Mouse (Mus musculus) forebrain, embryonic 13.5 days (tissue): ENCODE measurements around the gene Sptan1. TPM values are rescaled to one million over a fixed set of nuclear protein-coding genes. Genes with fewer than 3 reads are reported as not detected.
A peak's percentile ranks its signal among the peaks of the same experiment; 100 is the strongest.

Experiments used
- ATAC-seq: fragments of 200-750 bp; cut with Nextera tagmentation; 2 replicates; pipeline ENCODE4 v1.8.0; 2017
- H3K27ac ChIP-seq: fragments of 300-500 bp; sonication (generic); 2 replicates; pipeline ENCODE4 v1.5.1; 2015; ENCODE audit warnings: inconsistent platforms, mild to moderate bottlenecking, moderate library complexity
- H3K27me3 ChIP-seq: fragments of 300-500 bp; sonication (generic); 2 replicates; pipeline ENCODE4 v1.6.1; 2015; ENCODE audit warnings: mild to moderate bottlenecking, inconsistent platforms
- H3K36me3 ChIP-seq: fragments of 300-500 bp; sonication (generic); 2 replicates; pipeline ENCODE4 v1.6.1; 2015; ENCODE audit warnings: mild to moderate bottlenecking, inconsistent platforms; ENCODE audit not compliant: poor library complexity, severe bottlenecking
- H3K4me1 ChIP-seq: fragments of 300-500 bp; sonication (generic); 2 replicates; pipeline ENCODE4 v1.6.1; 2015; ENCODE audit warnings: inconsistent platforms
- H3K4me2 ChIP-seq: fragments of 300-500 bp; sonication (generic); 2 replicates; pipeline ENCODE4 v1.6.1; 2015; ENCODE audit warnings: inconsistent platforms, mild to moderate bottlenecking, moderate library complexity
- H3K4me3 ChIP-seq: fragments of 300-500 bp; sonication (generic); 2 replicates; pipeline ENCODE4 v1.5.1; 2015; ENCODE audit warnings: mild to moderate bottlenecking, inconsistent platforms
- H3K9ac ChIP-seq: fragments of 300-500 bp; sonication (generic); 2 replicates; pipeline ENCODE4 v1.6.1; 2015; ENCODE audit warnings: mild to moderate bottlenecking, inconsistent platforms
- H3K9me3 ChIP-seq: fragments of 300-500 bp; sonication (generic); replicated peaks from 2 replicates; pipeline ENCODE4 v1.6.1; 2016; ENCODE audit warnings: inconsistent platforms
- WGBS: fragments of 180-500 bp; shearing (Covaris S2); methylation state at CpG from one replicate; pipeline ENCODE4 v1.1.7; 2015; 5-methylcytosine and 5-hydroxymethylcytosine counted together
- polyA plus RNA-seq: library from polyadenylated mRNA; unstranded; fragments of >200 nt; fragmentation: Nextera tagmentation; extraction: Ambion mirVana; gene quantifications from 2 replicates; pipeline ENCODE4 v1.2.1, GENCODE M21; 2015

The Sptan1 gene
- polyA plus RNA-seq, 1 experiment from 2014 or later: 157 TPM

DNA sequence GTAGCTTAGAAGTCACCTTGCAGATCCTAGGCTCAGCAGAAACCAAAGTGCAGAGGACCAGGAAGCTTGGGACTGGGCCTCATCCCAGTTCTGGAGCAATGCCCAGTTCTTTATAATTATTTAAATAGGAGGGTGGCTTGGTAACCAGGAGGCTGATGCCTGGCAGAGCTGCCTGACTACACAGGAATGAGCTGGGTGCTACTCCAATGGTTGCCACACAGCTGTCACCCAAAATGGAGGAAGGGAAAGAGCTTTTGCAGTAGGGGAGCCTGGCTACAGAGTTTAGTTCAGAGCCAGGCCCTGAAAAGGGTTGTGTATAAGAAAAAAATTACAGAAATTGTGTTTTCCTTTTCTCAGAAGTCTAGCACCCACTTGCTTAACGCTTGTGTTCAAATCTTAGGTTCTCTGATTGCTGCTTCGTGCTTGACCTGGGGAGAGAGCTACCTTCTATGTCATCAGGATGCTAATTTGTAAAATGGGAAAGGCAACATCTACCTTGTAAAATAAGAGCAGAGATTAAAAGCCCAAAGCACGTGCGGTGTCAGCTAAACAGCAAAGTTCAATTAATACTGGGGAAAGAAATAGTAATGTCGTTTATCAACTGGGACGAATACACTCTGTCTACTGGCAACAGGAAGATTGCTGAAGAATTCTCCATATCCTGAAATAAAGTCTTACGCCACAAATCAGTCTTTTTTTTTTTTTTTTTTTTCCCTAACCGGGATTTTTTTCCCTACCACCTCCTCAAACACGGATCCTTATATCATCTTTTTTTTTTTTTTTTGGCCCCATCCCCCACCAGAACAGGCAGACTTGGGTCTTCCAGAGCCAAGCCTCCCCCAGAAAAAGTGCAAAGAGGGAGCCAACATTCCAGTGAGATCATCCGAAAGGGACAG is 758 bp upstream of the Sptan1 start:
- Histone ChIP-seq H3K4me3 (peak overlapping the region; percentile 93), H3K4me1 (peaks cover 54% of the 10 kb centered on the region)

DNA sequence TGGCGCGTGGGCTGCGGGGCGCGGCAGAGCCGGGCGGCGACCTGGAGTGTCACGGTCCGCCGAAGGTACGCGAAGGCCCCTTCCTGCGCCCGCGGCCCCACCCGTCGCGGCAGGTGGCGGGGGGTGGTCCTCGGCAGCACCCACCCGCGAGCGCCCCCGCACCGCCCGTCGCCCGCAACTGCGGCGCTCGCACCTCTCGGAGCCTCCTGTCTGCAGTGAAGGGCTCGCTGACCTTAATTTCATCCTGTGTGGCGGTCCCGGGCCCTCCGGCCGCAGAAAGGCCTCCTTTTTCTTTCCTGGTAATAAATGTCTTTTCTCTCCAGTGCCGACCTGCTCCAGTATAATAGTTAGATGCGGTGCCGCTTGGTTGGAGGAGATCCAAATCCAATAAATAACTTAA is 546 bp downstream of the Sptan1 start:
- Histone ChIP-seq H3K27ac (peak overlapping the region; percentile 92), H3K36me3 (peaks cover 26% of the 10 kb centered on the region), H3K4me2 (peak overlapping the region; percentile 65), H3K4me3 (peak overlapping the region; percentile 93), H3K27me3 (no peaks in the 10 kb centered on the region), H3K9ac (peak overlapping the region; percentile 100), H3K4me1 (peaks cover 65% of the 10 kb centered on the region), H3K9me3 (no peaks in the 10 kb centered on the region)
- WGBS: under 1% methylated on average over 28 of the region's 41 CpGs
- ATAC-seq: peak; percentile 39; the same call in 1 of the 2 replicates

More for the DNA sequence above, 758 bp upstream of the Sptan1 start:
- peak overlapping the region; percentile 93 for H3K27ac ChIP-seq
- 15% methylated on average over 10 of the region's 10 CpGs for WGBS
- H3K4me2 ChIP-seq: peak overlapping the region; percentile 65
- peak; percentile 32; the same call in 1 of the 2 replicates for ATAC-seq
- no peaks in the 10 kb centered on the region for H3K9me3 ChIP-seq
- peak overlapping the region; percentile 100 for H3K9ac ChIP-seq
- H3K27me3 ChIP-seq: no peaks in the 10 kb centered on the region
- peaks cover 21% of the 10 kb centered on the region for H3K36me3 ChIP-seq

DNA sequence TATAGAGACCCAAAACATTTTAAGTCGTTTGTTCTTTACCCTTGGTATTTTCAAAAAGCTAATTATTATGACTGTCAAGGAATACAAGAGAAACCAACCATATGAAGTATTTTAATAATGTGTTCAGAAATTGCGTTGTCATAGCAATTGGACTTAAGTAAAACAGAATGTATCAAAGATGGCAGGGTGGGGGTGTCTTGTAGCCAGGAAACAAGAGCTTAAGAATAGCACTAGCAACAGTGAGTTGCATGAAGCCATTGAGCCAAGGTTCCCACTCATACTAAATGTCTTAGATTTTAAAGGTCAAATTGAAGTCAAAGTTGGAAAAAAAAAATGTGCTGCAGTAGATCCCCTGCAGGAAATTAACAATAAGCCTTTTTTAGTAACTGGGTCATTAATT is 1.5 kb downstream of the Sptan1 start:
- Histone ChIP-seq H3K4me2 (peak overlapping the region; percentile 65), H3K4me3 (peak overlapping the region; percentile 93), H3K9ac (peak overlapping the region; percentile 100), H3K4me1 (peaks cover 71% of the 10 kb centered on the region), H3K27me3 (no peaks in the 10 kb centered on the region), H3K27ac (no peak overlapping the region), H3K9me3 (no peaks in the 10 kb centered on the region), H3K36me3 (peaks cover 26% of the 10 kb centered on the region)
- no peak for ATAC-seq
- WGBS: 61% methylated on average over 2 of the region's 2 CpGs

DNA sequence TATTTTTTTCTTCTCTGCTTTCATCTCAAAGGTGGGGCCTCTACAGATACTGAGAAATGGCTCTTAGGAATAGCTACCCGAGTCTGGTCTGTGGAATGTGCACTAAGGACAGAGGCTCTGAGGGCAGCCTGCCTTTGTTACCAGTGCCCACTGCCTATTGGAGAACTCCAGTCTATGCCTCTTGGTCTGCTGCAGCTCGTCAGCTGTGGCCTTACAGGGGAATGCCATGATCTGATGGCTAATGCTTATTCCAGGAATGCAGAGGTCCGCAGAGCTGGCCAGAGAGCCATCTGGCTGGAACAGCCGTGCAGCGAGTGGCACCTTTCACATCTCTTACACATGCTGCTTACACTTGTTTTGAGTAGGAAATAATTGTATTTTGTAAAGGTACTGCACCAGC is 2.4 kb downstream of the Sptan1 start:
- 53% methylated on average over 5 of the region's 5 CpGs for WGBS
- H3K4me2 ChIP-seq: peak overlapping the region; percentile 65
- peak overlapping the region; percentile 25; the same call in 1 of the 2 replicates for H3K27ac ChIP-seq
- H3K4me1 ChIP-seq: peaks cover 80% of the 10 kb centered on the region
- H3K27me3 ChIP-seq: no peaks in the 10 kb centered on the region
- H3K36me3 ChIP-seq: peaks cover 26% of the 10 kb centered on the region
- no peaks in the 10 kb centered on the region for H3K9me3 ChIP-seq
- H3K4me3 ChIP-seq: peak overlapping the region; percentile 93
- peak overlapping the region; percentile 100 for H3K9ac ChIP-seq
- ATAC-seq: no peak

DNA sequence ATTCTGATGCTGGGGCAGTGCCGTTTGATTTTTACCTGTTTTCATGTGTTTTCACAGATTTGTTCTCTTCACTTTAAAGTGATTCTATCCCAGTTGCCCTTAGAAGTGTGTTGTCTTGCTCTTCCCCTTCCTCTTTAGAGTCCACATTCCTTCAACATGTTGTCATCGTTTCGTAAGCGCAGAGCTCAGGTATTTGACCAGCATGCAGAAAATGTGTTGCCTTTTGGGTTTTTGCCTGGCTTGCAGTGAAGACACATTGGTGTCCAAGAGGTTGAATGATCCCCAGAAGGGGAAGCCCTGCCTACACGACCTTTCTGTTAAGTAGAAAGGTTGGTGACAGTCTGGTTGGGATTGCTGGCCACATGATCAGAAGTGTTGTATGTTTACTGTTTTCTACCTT is 3.3 kb downstream of the Sptan1 start:
- WGBS: 83% methylated on average over 5 of the region's 5 CpGs
- Histone ChIP-seq H3K27me3 (no peaks in the 10 kb centered on the region), H3K4me1 (peaks cover 78% of the 10 kb centered on the region), H3K4me2 (peak overlapping the region; percentile 65; the same call in 1 of the 2 replicates), H3K4me3 (0 out of 2 replicates have a peak overlapping the region, but pooled peaks have one; percentile 0), H3K27ac (no peak overlapping the region), H3K36me3 (peaks cover 30% of the 10 kb centered on the region), H3K9me3 (no peaks in the 10 kb centered on the region), H3K9ac (peak overlapping the region; percentile 16; the same call in 1 of the 2 replicates)
- ATAC-seq: no peak

DNA sequence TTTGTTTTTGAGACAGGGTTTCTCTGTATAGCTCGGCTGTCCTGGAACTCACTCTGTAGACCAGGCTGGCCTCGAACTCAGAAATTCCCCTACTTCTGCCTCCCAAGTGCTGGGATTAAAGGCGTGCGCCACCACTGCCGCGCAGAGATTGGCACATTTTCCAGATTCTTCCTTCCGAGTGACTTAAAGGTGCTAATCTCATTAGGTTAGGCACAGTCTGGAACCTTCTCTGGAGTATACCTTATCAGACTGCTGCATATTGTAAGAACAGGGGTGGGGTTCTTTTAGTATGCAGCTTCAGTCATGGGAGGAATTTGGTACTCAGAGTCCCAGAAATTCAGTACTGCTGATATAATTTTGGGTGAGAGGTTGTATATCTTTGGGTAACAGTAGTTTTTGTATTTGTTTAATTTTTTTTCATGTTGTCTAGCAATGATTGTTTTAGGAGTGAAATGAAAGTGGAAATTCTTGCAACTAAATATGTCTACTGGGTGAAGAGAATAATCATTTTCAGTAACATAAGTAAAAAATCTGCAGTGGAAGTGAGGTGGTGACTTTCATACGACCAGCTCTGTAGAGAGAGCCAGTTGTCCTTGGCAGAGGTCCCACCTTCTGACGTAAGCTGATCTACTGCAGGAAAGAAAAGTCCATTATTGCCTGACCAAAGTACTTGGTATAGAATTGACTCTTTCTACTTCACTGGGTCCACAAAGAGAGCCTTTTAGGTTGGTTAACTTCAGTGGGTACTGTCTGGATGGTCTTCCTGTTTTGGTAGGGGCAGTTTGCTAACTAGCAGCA is 6.7 kb downstream of the Sptan1 start:
- no peak overlapping the region for H3K4me3 ChIP-seq
- 79% methylated on average over 9 of the region's 9 CpGs for WGBS
- ATAC-seq: no peak
- H3K9ac ChIP-seq: no peak overlapping the region
- no peaks in the 10 kb centered on the region for H3K27me3 ChIP-seq
- no peaks in the 10 kb centered on the region for H3K9me3 ChIP-seq
- no peak overlapping the region for H3K27ac ChIP-seq
- H3K4me2 ChIP-seq: no peak overlapping the region
- H3K4me1 ChIP-seq: peaks cover 58% of the 10 kb centered on the region
- H3K36me3 ChIP-seq: peaks cover 44% of the 10 kb centered on the region

DNA sequence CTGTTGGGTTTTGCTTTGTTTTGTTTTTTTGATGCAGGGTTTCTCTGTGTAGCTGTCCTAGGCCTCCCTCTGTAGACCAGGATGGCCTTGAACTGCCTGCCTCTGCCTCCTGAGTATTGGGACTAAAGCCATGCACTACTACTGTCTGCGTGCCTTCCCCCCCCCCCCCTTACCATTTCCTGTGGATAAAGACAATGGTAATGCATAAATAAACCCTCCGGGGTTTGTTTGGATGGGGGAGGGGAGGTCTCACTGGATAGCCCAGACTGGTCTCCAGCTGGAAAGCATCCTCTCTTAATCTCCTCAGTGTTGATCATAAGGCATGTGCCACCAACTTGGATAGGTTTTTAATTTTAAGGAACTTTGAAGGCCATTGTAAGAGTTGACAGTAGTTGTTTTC is 8.2 kb downstream of the Sptan1 start:
- no peak overlapping the region for H3K4me2 ChIP-seq
- no peaks in the 10 kb centered on the region for H3K9me3 ChIP-seq
- WGBS: 24% methylated on average over 2 of the region's 2 CpGs
- ATAC-seq: no peak
- no peak overlapping the region for H3K4me3 ChIP-seq
- no peak overlapping the region for H3K27ac ChIP-seq
- H3K36me3 ChIP-seq: peaks cover 42% of the 10 kb centered on the region
- H3K27me3 ChIP-seq: no peaks in the 10 kb centered on the region
- no peak overlapping the region for H3K9ac ChIP-seq
- peaks cover 43% of the 10 kb centered on the region for H3K4me1 ChIP-seq

DNA sequence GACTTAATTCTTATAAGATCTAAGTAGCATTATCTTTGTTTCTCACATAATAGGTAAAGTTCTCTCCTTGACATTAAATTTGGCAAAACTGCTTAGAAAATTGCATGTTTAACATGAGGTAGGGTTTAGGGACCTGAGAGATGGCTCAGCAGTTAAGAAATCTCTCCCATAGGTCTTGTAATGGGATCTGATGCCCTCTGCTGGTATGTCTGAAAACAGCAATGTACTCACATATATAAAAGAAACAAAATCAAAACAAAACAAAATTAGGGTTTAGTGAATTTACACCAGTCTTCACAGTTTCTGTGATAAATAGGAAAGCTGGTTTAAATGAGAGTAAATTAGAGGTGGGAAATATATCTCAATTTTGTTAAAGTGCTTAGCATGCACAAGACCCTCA is 11.9 kb downstream of the Sptan1 start:
- Histone ChIP-seq H3K36me3 (peaks cover 60% of the 10 kb centered on the region), H3K27ac (no peak overlapping the region), H3K9me3 (no peaks in the 10 kb centered on the region), H3K4me2 (no peak overlapping the region), H3K27me3 (no peaks in the 10 kb centered on the region), H3K4me3 (no peak overlapping the region), H3K9ac (no peak overlapping the region), H3K4me1 (peaks cover 13% of the 10 kb centered on the region; the same call in 1 of the 2 replicates)
- no peak for ATAC-seq

DNA sequence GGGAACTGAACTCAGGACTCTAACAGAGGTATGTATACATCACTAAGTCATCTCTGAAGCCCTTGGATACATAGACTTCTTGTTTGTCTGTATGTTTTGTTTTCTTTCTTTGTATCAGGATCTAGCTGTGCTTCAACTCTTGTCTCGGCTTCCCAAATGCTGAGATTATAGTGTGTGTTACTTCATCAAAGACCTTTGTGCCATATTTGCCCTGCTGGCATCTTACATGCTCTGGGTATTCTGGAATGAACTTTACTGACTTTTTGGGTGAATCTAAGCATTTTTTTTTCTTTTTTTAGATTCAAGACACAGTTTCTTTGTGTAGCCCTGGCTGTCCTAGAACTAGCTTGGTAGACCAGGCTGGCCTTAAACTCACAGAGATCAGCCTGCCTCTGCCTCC is 15.3 kb downstream of the Sptan1 start:
- no peak overlapping the region for H3K4me2 ChIP-seq
- peaks cover 84% of the 10 kb centered on the region for H3K36me3 ChIP-seq
- WGBS: 90% methylated on average over 1 of the region's 1 CpGs
- H3K4me1 ChIP-seq: no peaks in the 10 kb centered on the region
- ATAC-seq: no peak
- H3K27ac ChIP-seq: no peak overlapping the region
- H3K4me3 ChIP-seq: no peak overlapping the region
- no peaks in the 10 kb centered on the region for H3K27me3 ChIP-seq
- no peak overlapping the region for H3K9ac ChIP-seq
- H3K9me3 ChIP-seq: no peaks in the 10 kb centered on the region

DNA sequence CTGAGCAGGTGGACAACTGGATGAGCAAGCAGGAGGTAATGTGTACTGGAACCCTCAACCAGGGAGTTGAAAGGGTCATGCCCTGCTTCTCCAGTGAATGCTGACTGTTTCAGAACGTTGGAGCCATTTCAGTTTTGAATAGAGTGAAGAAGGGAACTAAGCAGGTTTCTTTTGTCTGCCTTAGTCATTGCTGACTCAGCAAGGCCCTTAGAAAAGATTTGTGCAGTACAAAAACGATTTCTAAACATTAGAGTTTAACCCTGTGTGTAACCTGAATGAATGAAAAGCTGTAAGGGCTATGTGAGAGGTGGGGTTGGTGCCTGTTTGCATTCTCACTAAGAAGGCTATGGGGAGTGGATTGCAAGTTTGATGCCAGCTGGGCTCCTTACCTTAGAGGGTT is 26.6 kb downstream of the Sptan1 start:
- no peak overlapping the region for H3K4me2 ChIP-seq
- H3K9ac ChIP-seq: no peak overlapping the region
- no peaks in the 10 kb centered on the region for H3K4me1 ChIP-seq
- H3K4me3 ChIP-seq: no peak overlapping the region
- H3K9me3 ChIP-seq: no peaks in the 10 kb centered on the region
- H3K27ac ChIP-seq: no peak overlapping the region
- no peaks in the 10 kb centered on the region for H3K27me3 ChIP-seq
- WGBS: 40% methylated on average over 2 of the region's 2 CpGs
- H3K36me3 ChIP-seq: peaks cover 100% of the 10 kb centered on the region
- ATAC-seq: no peak

DNA sequence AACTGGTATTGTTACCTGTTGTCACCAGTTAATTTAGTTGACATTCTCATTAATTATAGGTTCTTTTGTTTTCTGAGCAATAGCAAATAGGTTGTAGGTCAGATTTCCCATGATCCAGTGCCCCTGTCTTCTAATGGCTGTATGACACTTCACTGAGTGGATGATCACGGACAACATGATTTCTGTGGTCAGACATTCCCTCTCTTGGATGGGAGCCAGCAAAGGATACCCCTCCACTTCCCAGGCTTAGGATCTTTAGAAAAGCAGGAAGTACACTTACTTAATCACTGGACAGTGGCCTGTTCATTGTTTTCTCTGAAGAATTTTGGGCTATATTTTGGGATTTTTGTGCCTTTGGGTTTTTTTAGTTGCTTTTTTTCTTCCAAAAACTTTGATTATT is 43.7 kb downstream of the Sptan1 start:
- Histone ChIP-seq H3K27me3 (no peaks in the 10 kb centered on the region), H3K4me3 (no peak overlapping the region), H3K4me1 (no peaks in the 10 kb centered on the region), H3K36me3 (peaks cover 99% of the 10 kb centered on the region), H3K27ac (no peak overlapping the region), H3K4me2 (no peak overlapping the region), H3K9ac (no peak overlapping the region), H3K9me3 (no peaks in the 10 kb centered on the region)
- 59% methylated on average over 1 of the region's 1 CpGs for WGBS
- no peak for ATAC-seq

DNA sequence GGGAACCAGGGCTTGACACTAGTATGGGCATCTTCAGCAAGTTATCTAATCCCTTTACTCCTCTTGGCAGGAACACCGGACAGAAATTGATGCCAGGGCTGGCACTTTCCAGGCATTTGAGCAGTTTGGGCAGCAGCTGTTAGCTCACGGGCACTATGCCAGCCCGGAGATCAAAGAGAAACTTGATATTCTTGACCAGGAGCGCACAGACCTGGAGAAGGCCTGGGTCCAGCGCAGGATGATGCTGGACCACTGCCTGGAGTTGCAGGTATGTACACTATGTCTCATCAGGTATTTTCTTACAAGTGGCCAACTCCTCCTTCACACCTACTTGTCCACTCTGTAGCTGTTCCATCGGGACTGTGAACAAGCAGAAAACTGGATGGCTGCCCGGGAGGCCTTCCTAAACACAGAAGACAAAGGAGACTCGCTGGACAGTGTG is 45.5 kb downstream of the Sptan1 start:
- no peak for ATAC-seq
- WGBS: 87% methylated on average over 8 of the region's 8 CpGs
- Histone ChIP-seq H3K9ac (no peak overlapping the region), H3K27me3 (no peaks in the 10 kb centered on the region), H3K36me3 (peaks cover 100% of the 10 kb centered on the region), H3K27ac (no peak overlapping the region), H3K4me2 (no peak overlapping the region), H3K4me1 (no peaks in the 10 kb centered on the region), H3K4me3 (no peak overlapping the region), H3K9me3 (no peaks in the 10 kb centered on the region)
